In genomic region chr6:89359771-89360708, GRCm38 (mm10) we compare ENCODE assay signal across 8 mouse cellular contexts. TPM values are rescaled to one million over a fixed set of nuclear protein-coding genes. Genes with fewer than 3 reads are reported as not detected.
DNase-seq lines count a peak whose midpoint lies in the region; ATAC-seq lines count a peak whose summit lies in the region.

No protein-coding gene starts in this region.

- H3K36me3 ChIP-seq in lung, embryonic 16.5 days (ENCODE audit: control insufficient read depth, insufficient read depth, low read length): peaks cover 8% of the 10 kb centered on the region; the same call in 1 of the 2 replicates
- H3K36me3 ChIP-seq in hindbrain, embryonic 12.5 days: peaks cover 21% of the 10 kb centered on the region
- peaks cover 11% of the 10 kb centered on the region; the same call in 1 of the 2 replicates for H3K36me3 ChIP-seq in midbrain, embryonic 16.5 days (ENCODE audit: control insufficient read depth, insufficient read depth, low read length)

- peak overlapping the region; percentile 95 for H3K9ac ChIP-seq in lung, embryonic 16.5 days (ENCODE audit: low read length)
- peak overlapping the region; percentile 100 for H3K9ac ChIP-seq in hindbrain, embryonic 12.5 days
- H3K9ac ChIP-seq in midbrain, embryonic 16.5 days (ENCODE audit: low read depth, low read length): peak overlapping the region; percentile 96

- no peak for ATAC-seq in lung, embryonic 16.5 days (ENCODE audit: low read depth)
- ATAC-seq in hindbrain, embryonic 12.5 days (ENCODE audit: low FRiP score): no peak
- ATAC-seq in midbrain, embryonic 16.5 days: no peak

- 61% methylated on average over 20 of the region's 20 CpGs for WGBS in lung, embryonic 16.5 days
- WGBS in hindbrain, embryonic 12.5 days: 45% methylated on average over 20 of the region's 20 CpGs
- WGBS in midbrain, embryonic 16.5 days: 38% methylated on average over 20 of the region's 20 CpGs

- H3K4me2 ChIP-seq in lung, embryonic 16.5 days (ENCODE audit: low read depth, low read length): peak overlapping the region; percentile 99
- H3K4me2 ChIP-seq in hindbrain, embryonic 12.5 days (replicated peaks): peak overlapping the region; percentile 94
- peak overlapping the region; percentile 75 for H3K4me2 ChIP-seq in midbrain, embryonic 16.5 days (ENCODE audit: low read length)

- DNase-seq in adrenal gland, adult (ENCODE audit: inconsistent age in 2 of 2, low spot score in 1 of 2): peak; percentile 61 to 78
- DNase-seq in adrenal gland, postnatal 4 days (ENCODE audit: low spot score in 2 of 2): no peak
- no peak for DNase-seq in lung, postnatal 4 days
- DNase-seq in thymus, postnatal 14 days: no peak
- DNase-seq in embryo, embryonic 10.5 days (ENCODE audit: low spot score): no peak

- H3K4me1 ChIP-seq in lung, embryonic 16.5 days (replicated peaks; ENCODE audit: control insufficient read depth, insufficient read depth, low read length): peaks cover 37% of the 10 kb centered on the region
- peaks cover 71% of the 10 kb centered on the region for H3K4me1 ChIP-seq in hindbrain, embryonic 12.5 days
- H3K4me1 ChIP-seq in midbrain, embryonic 16.5 days (ENCODE audit: control insufficient read depth, insufficient read depth, low read length): peaks cover 56% of the 10 kb centered on the region

- no peak overlapping the region for H3K27ac ChIP-seq in lung, embryonic 16.5 days (ENCODE audit: low read length)
- peak overlapping the region; percentile 82 for H3K27ac ChIP-seq in hindbrain, embryonic 12.5 days
- peak overlapping the region; percentile 92 for H3K27ac ChIP-seq in midbrain, embryonic 16.5 days (ENCODE audit: low read length)

- H3K27me3 ChIP-seq in lung, embryonic 16.5 days (ENCODE audit: control insufficient read depth, insufficient read depth, low read depth, low read length): no peaks in the 10 kb centered on the region
- H3K27me3 ChIP-seq in hindbrain, embryonic 12.5 days: peaks cover 7% of the 10 kb centered on the region; the same call in 1 of the 2 replicates
- no peaks in the 10 kb centered on the region for H3K27me3 ChIP-seq in midbrain, embryonic 16.5 days (ENCODE audit: control insufficient read depth, insufficient read depth, low read depth, low read length)

- H3K9me3 ChIP-seq in lung, embryonic 16.5 days (ENCODE audit: control insufficient read depth, low read length): no peaks in the 10 kb centered on the region
- no peaks in the 10 kb centered on the region for H3K9me3 ChIP-seq in hindbrain, embryonic 12.5 days (replicated peaks)
- no peaks in the 10 kb centered on the region for H3K9me3 ChIP-seq in midbrain, embryonic 16.5 days (replicated peaks; ENCODE audit: control insufficient read depth, low read length, poor library complexity, severe bottlenecking)

- H3K4me3 ChIP-seq in lung, embryonic 16.5 days (ENCODE audit: low read length): peak overlapping the region; percentile 96; the same call in 1 of the 2 replicates
- H3K4me3 ChIP-seq in hindbrain, embryonic 12.5 days: peak overlapping the region; percentile 91
- H3K4me3 ChIP-seq in midbrain, embryonic 16.5 days (ENCODE audit: low read depth, low read length): peak overlapping the region; percentile 98

RNA-seq across cellular contexts. Expression of gene Plxna1, which starts 2.4 kb away (rescaled TPM):
- total RNA-seq in adrenal gland, postnatal 4 days (2021): 10 to 100 TPM; 67.4 to 77.6 TPM
- 8.7 and 10.4 TPM in 2 replicates for polyA plus RNA-seq in lung, embryonic 16.5 days (2015; fragmentation: Nextera tagmentation; extraction: Ambion mirVana)
- polyA plus RNA-seq in hindbrain, embryonic 12.5 days (2016; fragmentation: Nextera tagmentation; extraction: Ambion mirVana): 62.8 and 65.2 TPM in 2 replicates
- 64.0 and 78.9 TPM in 2 replicates for polyA plus RNA-seq in midbrain, embryonic 16.5 days (2015; fragmentation: Nextera tagmentation; extraction: Ambion mirVana)

Comparison
In these comparisons a context has a peak if more than half of its experiments do, and no peak if none do; other contexts are left out.
1. DNase-seq: peak in adrenal gland, adult (2 of 2); none in adrenal gland, postnatal 4 days (0 of 2), lung, postnatal 4 days (0 of 2), thymus, postnatal 14 days (single experiment) and embryo, embryonic 10.5 days (single experiment).
2. Peak in every context shown above with its lines, with median percentiles within 50 percentile points of each other: H3K4me2 ChIP-seq, H3K4me3 ChIP-seq and H3K9ac ChIP-seq.